8 mouse cellular contexts compared by ENCODE assay signal in the genomic region with DNA sequence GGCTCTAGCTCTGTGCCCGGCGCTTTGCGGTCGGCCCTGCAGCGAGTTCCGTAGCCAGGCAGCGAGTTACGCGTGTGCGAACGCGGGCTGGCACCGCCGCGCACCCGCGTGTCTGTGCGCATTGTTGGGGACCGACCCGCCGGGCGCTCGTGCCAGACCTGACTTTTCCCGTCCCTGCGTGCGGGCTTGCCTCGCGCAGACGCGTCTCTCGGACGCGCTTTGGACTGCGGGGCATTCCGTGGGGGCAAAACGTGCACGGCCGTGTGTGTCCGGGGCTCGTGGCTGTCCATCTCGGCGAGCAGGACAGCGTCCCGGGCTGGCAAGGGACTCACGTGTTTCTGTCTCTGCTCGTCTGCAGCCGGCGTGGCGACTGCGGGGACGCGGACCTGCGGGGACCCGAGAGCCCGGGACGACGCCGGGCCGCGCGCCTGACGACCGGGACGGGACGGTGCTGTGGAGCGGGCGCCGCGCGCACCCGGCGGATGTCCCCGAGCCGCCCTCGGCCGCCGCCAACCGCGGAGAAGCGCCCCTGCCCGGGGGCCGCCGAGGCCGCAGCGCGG. TPM values are rescaled to one million over a fixed set of nuclear protein-coding genes. Genes with fewer than 3 reads are reported as not detected.
A peak's percentile ranks its signal among the peaks of the same experiment; 100 is the strongest.
DNase-seq lines count a peak whose midpoint lies in the region; ATAC-seq and TF ChIP-seq lines count a peak whose summit lies in the region.

No protein-coding gene starts in this region.

- H3K9me3 ChIP-seq in ES-E14 (ENCODE audit: control insufficient read depth, insufficient read depth, low read depth, low read length): no peaks in the 10 kb centered on the region
- no peaks in the 10 kb centered on the region for H3K9me3 ChIP-seq in liver, postnatal 0 days (ENCODE audit: low read length)

- WGBS in kidney, adult 2 months: 2% methylated on average over 86 of the region's 86 CpGs
- WGBS in liver, postnatal 0 days (ENCODE audit: insufficient replicate concordance): under 1% methylated on average over 79 of the region's 86 CpGs

- TF ChIP-seq CTCF in C2C12 (IDR thresholded peaks at IDR 0.05; ENCODE audit: control insufficient read depth, insufficient read depth, insufficient read length): no peak
- TF ChIP-seq CTCF in kidney, adult 2 months (conservative IDR thresholded peaks at IDR 0.05; ENCODE audit: insufficient read depth, insufficient read length, low read depth, low read length): no peak
- TF ChIP-seq CTCF in liver, postnatal 0 days (IDR thresholded peaks at IDR 0.05; ENCODE audit: low read depth): no peak

- H3K4me2 ChIP-seq in liver, postnatal 0 days (ENCODE audit: low read depth, low read length): peak overlapping the region; percentile 99

- H3K4me1 ChIP-seq in ES-E14 (ENCODE audit: control insufficient read depth in 2 of 2, insufficient read depth in 2 of 2, low read length in 2 of 2, poor library complexity in 1 of 2): peaks cover 0 to 12% of the 10 kb centered on the region in 2 experiments; a peak in 3 of 4 replicates
- no peaks in the 10 kb centered on the region for H3K4me1 ChIP-seq in kidney, adult 2 months (ENCODE audit: control insufficient read depth, insufficient read depth, low read length)
- H3K4me1 ChIP-seq in liver, postnatal 0 days (ENCODE audit: insufficient read depth): peaks cover 30% of the 10 kb centered on the region

- no peaks in the 10 kb centered on the region for H3K36me3 ChIP-seq in C2C12 (ENCODE audit: control insufficient read depth, insufficient read depth)
- H3K36me3 ChIP-seq in ES-E14 (ENCODE audit: control insufficient read depth, insufficient read depth, low read length, poor library complexity, severe bottlenecking): peaks cover 21% of the 10 kb centered on the region
- H3K36me3 ChIP-seq in kidney, adult 2 months (ENCODE audit: control insufficient read depth, insufficient read depth, low read length): peaks cover 1% of the 10 kb centered on the region; the same call in 1 of the 2 replicates
- H3K36me3 ChIP-seq in liver, postnatal 0 days (replicated peaks; ENCODE audit: insufficient read depth, low read length): peaks cover 14% of the 10 kb centered on the region

- in situ Hi-C loops in ES-E14 (cut with MboI; ENCODE audit: low sequenced_read_pairs in 2 of 2, unreplicated experiment in 2 of 2): loop anchor here in 1 of 2 experiments (5.0 kb wide), 1 partner anchor 82 kb away; the partner anchor contains the start of gene Gm5148

- peak overlapping the region; percentile 54 for H3ac ChIP-seq in C2C12 (ENCODE audit: control insufficient read depth, insufficient read length, low read depth)

- no peak for TF ChIP-seq EP300 in liver, postnatal 0 days (IDR thresholded peaks at IDR 0.05; ENCODE audit: low read depth)

- no peaks in the 10 kb centered on the region for H3K27me3 ChIP-seq in C2C12 (ENCODE audit: control insufficient read depth, insufficient read depth, insufficient read length)
- no peaks in the 10 kb centered on the region for H3K27me3 ChIP-seq in kidney, adult 2 months (replicated peaks; ENCODE audit: control insufficient read depth, insufficient read depth, low read length)
- H3K27me3 ChIP-seq in liver, postnatal 0 days (ENCODE audit: insufficient read depth, low read length): no peaks in the 10 kb centered on the region

- peak overlapping the region; percentile 81 for H3K9ac ChIP-seq in ES-E14 (ENCODE audit: insufficient read depth, low read depth, low read length, poor library complexity, severe bottlenecking)
- H3K9ac ChIP-seq in liver, postnatal 0 days (replicated peaks): peak overlapping the region; percentile 84

- no peak for TF ChIP-seq POLR2A in kidney, adult 2 months (IDR thresholded peaks at IDR 0.05; ENCODE audit: low read depth, low read length)

- H3K4me3 ChIP-seq in C2C12 (ENCODE audit: insufficient read depth, poor library complexity, severe bottlenecking) (peak overlapping the region; percentile 32), ES-E14 (ENCODE audit: insufficient read depth in 1 of 2, low read depth in 1 of 2, low read length in 2 of 2, poor library complexity in 1 of 2, severe bottlenecking in 1 of 2) (peak overlapping the region; percentile 80 to 91)
- H3K4me3 ChIP-seq in kidney, adult 2 months (ENCODE audit: insufficient read depth, low read depth, low read length): peak overlapping the region; percentile 79
- peak overlapping the region; percentile 91 for H3K4me3 ChIP-seq in liver, postnatal 0 days (ENCODE audit: low read depth, low read length)

- H3K79me3 ChIP-seq in C2C12 (ENCODE audit: low read depth): no peaks in the 10 kb centered on the region

- no peak for DNase-seq in ES-E14 (ENCODE audit: low read depth, low spot score)
- peak; percentile 49 for DNase-seq in embryo, embryonic 10 days (ENCODE audit: low spot score)
- peak; percentile 49 to 73 for DNase-seq in heart, adult 18-20 months
- DNase-seq in kidney, adult 2 months: peak; percentile 54
- DNase-seq in liver, postnatal 0 days: peak; percentile 66
- peak; percentile 71 for DNase-seq in retina, postnatal 1 day

- no peaks in the 10 kb centered on the region for H3K79me2 ChIP-seq in C2C12 (ENCODE audit: control insufficient read depth, insufficient read depth)

- H3K27ac ChIP-seq in ES-E14 (ENCODE audit: insufficient read depth, low read depth, low read length, poor library complexity, severe bottlenecking): peak overlapping the region; percentile 41; the same call in 1 of the 2 replicates
- H3K27ac ChIP-seq in kidney, adult 2 months (ENCODE audit: insufficient read depth, low read depth, low read length): peak overlapping the region; percentile 76
- H3K27ac ChIP-seq in liver, postnatal 0 days (ENCODE audit: low read depth): peak overlapping the region; percentile 90

- peak; percentile 60 for ATAC-seq in liver, postnatal 0 days
- ATAC-seq in megakaryocyte-erythroid progenitor cell, adult 5-6 weeks (replicated peaks; ENCODE audit: low FRiP score, low TSS enrichment, poor library complexity, severe bottlenecking): no peak

TF ChIP-seq in C2C12, 6 proteins besides CTCF, POLR2A, EP300 and RAD21:
- TF ChIP-seq MYOG (IDR thresholded peaks at IDR 0.05; ENCODE audit: control insufficient read depth, extremely low read depth, insufficient read length) (no peak), CEBPB (IDR thresholded peaks at IDR 0.05; ENCODE audit: low read depth) (no peak), MAX (IDR thresholded peaks at IDR 0.05) (no peak), MYOD1 (IDR thresholded peaks at IDR 0.05; ENCODE audit: control insufficient read depth, insufficient read length, low read depth) (no peak), FOSL1 (IDR thresholded peaks at IDR 0.05; ENCODE audit: insufficient read depth, low read length, poor library complexity, severe bottlenecking) (no peak)

TF ChIP-seq in ES-E14, 5 proteins besides CTCF, POLR2A, EP300 and RAD21:
- TF ChIP-seq CHD2 (IDR thresholded peaks at IDR 0.05; ENCODE audit: low read depth, low read length) (no peak), ZNF384 (IDR thresholded peaks at IDR 0.05; ENCODE audit: low read depth, low read length) (no peak), HCFC1 (IDR thresholded peaks at IDR 0.05; ENCODE audit: borderline replicate concordance, insufficient read depth, low read length) (no peak), MAFK (IDR thresholded peaks at IDR 0.05; ENCODE audit: insufficient read depth, low read depth, low read length) (no peak), ZC3H11A (IDR thresholded peaks at IDR 0.05; ENCODE audit: borderline replicate concordance, low read depth, low read length) (no peak)

RNA-seq across cellular contexts. Expression of gene Spry1, which starts 0.5 kb away (rescaled TPM):
- polyA plus RNA-seq in C2C12 (2012; fragmentation: generic; extraction: Trizol): 1.4 TPM
- total RNA-seq in ES-E14 (2012; rRNA removed): 7.1 and 9.8 TPM in 2 replicates
- total RNA-seq in heart, adult 18-20 months (2021): 10 to 100 TPM; 22.8 to 25.3 TPM
- 47.3 and 50.2 TPM in 2 replicates for polyA plus RNA-seq in kidney, adult 2 months (2012; rRNA removed)
- polyA plus RNA-seq in liver, postnatal 0 days (2015; fragmentation: Nextera tagmentation; extraction: Ambion mirVana): 3.7 and 4.8 TPM in 2 replicates
- total RNA-seq in megakaryocyte-erythroid progenitor cell, adult 5-6 weeks (2014; fragmentation: Nextera tagmentation): 0.20 and 2.7 TPM in 2 replicates
- total RNA-seq in megakaryocyte-erythroid progenitor cell, adult 5-6 weeks (2017): 1.3 and 3.3 TPM in 2 replicates

Comparison
In these comparisons a context has a peak if more than half of its experiments do, and no peak if none do; other contexts are left out.
1. H3K4me3 ChIP-seq: peak in every context shown above with its lines; median percentile 91 in liver, postnatal 0 days; 86 in ES-E14; 79 in kidney, adult 2 months; 32 in C2C12.